Mouse (Mus musculus): ENCODE results near the gene Anapc15-ps.

Gene Anapc15-ps

DNA sequence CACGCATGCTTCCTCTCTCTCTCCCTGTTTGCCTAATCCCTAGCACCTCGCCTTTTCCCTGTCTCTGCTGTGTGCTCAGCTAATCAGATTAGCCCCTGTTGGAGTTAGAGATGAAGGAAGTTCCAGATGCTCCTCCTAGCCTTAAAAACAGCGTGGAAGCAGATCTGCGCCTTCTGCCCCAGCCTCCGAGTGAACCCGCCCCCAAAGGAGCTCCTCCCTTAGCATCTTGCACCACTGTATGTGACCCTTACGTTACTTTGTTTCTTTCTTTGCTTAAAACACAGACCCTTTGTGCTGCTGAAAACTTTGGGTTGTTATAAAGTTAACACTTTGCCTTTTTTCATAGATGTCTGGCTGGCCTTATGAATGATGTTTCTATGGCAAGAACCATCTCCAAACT is 15.8 kb upstream of the Anapc15-ps start:
- no peak for DNase-seq

GRCm38 (mm10) chr10:95687558-95688141 is 14.4 kb upstream of the Anapc15-ps start:
- no peak for DNase-seq

GRCm38 (mm10) chr10:95686041-95686440 is 12.8 kb upstream of the Anapc15-ps start:
- DNase-seq, result no peak

DNA sequence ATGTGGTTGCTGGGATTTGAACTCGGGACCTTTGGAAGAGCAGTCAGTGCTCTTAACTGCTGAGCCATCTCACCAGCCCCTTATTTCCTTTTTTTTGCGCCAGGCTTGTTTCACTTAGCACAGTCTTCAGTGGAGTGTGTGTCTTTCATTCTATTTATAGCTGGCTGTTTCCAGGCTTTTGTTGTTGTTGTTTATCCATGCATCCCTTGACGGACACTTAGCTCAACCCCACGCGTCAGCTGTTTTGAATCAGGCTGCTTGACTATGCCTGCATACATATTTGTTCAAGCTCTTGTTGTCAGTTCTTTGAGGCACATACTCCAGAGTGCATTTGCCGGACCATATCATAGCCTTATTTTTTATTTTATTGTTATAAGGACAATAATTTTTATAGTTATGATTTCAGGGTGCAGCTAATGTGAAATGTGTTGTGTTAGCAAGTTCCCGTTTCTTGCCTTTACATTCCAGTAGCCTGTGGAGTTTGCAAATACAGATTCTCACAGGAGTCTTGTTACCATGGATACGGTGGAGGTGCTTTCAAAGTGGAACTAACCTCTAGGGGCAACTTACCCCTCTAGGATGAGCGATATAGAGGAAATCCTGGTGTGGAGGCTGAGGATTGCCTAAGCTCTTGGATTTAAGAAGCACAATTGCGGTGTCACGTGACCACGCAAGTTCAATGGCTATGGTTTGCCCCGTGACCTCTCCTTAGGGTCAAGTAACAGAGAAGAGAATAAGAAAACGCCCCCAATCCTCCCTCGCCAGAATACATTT is 11.7 kb upstream of the Anapc15-ps start:
- DNase-seq, result no peak

DNA sequence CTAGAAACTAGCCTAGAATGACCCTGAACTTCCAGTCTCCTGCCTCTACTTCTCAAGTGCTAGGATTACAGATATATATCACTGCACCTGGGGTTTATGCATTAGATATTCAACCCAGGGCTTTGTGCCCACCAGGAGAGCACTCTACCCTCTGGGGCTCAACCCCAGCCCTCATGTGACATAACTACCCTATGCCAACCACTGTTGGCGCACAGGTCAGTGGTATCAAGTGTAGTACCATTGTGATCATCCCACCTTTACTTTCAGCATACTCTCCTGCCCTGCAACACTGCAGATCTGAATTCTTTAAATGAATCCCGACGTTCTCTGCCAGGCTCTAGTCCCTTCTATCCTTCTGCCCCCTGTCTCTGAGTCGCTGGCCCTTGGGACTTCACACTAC is 11.0 kb upstream of the Anapc15-ps start:
- DNase-seq, result no peak

DNA sequence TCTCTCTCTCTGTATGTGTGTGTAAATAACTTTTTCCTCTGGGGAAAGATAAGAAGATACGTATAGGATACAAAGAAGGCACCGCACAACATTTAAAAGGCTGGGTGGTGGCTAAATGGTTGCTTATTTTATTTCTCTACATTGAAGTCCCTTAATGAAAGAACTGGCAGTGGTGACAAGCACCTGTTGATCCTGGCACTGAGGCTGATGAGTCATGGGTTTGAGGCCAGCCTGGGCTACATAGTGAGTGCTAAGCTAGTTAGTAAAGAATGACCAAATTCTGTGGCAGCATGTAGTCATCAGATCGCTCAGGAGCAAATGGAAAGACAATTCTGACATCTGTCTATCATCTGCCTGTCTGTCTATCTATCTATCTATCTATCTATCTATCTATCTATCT is 10.5 kb upstream of the Anapc15-ps start:
- DNase-seq, result no peak

DNA sequence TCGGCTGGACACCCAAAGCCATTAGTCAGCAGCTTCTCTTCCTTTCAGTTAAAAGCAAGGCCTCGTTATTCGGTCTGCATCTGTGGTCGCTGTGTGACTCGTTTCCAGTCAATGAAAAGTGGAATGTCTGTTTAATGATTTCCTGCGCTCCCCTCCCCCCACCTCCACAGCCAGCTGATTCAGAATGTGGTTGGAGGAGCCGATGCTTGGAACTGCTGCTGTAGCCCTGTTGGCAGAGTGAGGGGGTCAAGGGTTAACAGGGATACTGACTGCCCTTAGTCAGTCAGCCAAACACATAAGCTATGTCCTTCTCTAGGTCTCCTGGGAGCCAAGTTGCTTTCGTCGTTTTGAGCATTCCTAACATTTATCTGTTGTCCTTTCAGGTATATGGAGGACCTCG is 9.7 kb upstream of the Anapc15-ps start:
- no peak for DNase-seq

GRCm38 (mm10) chr10:95682091-95682740 is 9.0 kb upstream of the Anapc15-ps start:
- no peak for DNase-seq

- DNase-seq, result no peak
Observed at GRCm38 (mm10) chr10:95681481-95681880, 8.2 kb upstream of the Anapc15-ps start.

- no peak for DNase-seq
Observed at GRCm38 (mm10) chr10:95681058-95681440, 7.8 kb upstream of the Anapc15-ps start.

GRCm38 (mm10) chr10:95680153-95681057 is 7.2 kb upstream of the Anapc15-ps start:
- DNase-seq, result peak; percentile 14

DNA sequence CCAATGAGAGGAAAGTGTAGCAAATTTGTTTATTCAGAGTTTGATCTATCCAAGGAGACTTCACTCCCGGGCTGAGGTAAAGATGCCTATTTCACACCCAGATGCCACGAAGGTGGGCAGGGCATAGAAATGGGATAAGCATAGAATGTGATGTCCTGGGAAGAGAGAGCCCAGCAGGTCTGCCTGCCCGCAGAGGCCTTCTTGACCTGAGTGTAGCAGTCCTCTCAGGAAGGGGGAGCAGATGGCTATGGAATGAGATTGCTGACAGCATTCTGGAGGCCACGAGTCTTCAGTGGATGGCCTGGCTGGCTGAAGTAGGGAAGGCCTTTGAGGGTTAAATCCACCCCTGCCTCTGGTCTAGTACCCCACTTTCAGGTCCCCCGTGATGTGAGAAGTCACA is 5.9 kb upstream of the Anapc15-ps start:
- DNase-seq, result no peak

DNA sequence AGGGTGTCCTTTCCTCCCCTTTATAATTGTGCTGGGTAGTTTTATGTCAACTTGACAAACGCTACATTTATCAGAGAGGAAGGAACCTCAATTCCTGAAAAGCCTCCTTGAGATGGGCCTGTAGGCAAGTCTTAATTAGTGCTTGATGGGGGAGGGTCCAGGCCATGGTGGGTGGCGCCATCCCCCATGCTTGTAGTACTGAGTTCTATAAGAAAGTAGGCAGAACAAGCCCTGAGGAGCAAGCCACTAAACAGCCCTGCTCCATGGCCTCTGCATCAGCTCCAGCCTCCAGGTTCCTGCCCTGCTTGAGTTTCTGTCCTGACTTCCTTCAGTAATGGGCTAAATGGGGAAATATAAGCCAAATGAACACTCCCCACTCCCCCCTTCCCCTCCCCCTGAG is 5.4 kb upstream of the Anapc15-ps start:
- no peak for DNase-seq

- DNase-seq, result no peak
Observed at GRCm38 (mm10) chr10:95678241-95678640, 5.0 kb upstream of the Anapc15-ps start.

DNA sequence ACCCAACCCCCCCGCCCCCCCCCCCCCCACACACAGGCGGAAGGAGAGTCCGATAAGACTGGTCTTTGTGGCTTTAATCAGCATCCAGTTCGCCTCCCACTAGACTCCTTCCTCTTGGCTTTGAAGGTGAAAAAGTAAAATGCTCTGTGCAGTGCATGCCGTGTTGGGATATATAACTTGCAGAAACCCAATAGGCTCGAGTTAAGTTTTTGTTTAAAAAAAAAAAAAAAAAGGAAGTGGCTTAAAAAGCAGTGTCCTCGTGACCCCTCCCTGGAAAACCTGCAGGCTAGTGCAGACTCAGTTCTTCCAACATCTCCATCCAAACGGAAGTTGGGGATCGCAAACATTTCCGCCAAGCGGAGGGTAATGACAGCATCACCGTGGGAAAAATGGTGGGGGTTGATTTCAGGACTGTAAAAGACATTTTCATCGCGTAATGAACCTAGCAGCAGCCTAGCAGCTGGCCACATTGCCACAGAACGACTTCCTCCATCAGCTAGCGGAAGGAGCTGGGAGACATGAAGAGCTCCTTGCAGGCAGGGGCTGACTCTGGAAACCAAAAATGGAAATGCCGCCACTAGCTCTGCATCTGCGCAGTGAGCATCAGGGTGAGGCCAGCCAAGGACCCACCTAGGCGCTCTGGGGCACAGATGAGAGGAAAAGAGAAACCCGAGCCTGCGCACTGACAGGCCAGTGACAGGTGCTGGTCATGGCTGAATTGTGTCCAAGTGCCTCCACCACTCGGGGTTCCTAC is 4.3 kb upstream of the Anapc15-ps start:
- DNase-seq, result peak; percentile 44

- no peak for DNase-seq
Observed at GRCm38 (mm10) chr10:95676991-95677355, 3.7 kb upstream of the Anapc15-ps start.

- no peak for DNase-seq
Observed at GRCm38 (mm10) chr10:95676387-95676786, 3.1 kb upstream of the Anapc15-ps start.

GRCm38 (mm10) chr10:95670781-95671780 is 2.2 kb downstream of the Anapc15-ps start:
- peak; percentile 23 for DNase-seq

DNA sequence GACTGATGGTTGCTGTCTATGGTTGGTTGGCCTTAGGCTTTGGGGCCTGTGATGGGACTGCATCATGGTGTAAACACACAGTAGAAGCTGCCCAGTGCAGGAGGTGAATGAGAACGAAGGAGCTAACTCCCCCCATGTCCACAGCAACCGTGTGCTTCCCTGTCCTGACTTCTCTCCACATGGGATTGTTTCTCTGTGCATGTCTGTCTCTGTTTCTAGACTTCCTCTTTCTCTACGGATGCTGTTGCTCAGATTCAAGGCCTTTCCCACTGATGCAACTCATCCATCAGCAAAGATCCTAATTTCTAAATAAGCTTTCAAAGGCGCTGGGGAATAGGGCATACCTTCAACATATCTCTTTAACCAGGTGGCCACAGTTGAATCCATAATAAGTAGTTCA is 3.4 kb downstream of the Anapc15-ps start:
- DNase-seq, result no peak

- DNase-seq, result no peak
Observed at GRCm38 (mm10) chr10:95669034-95669433, 4.2 kb downstream of the Anapc15-ps start.

GRCm38 (mm10) chr10:95667371-95668030 is 5.8 kb downstream of the Anapc15-ps start:
- DNase-seq, result no peak
